Mouse (Mus musculus) brain, adult 2 months (tissue): Measurements from ENCODE around the gene Galnt16.

Source experiments
- DNase-seq: peaks from one replicate; pipeline ENCODE4 v3.0.0; 2011; ENCODE audit warnings: low read depth, low spot score

The Galnt16 gene

DNA sequence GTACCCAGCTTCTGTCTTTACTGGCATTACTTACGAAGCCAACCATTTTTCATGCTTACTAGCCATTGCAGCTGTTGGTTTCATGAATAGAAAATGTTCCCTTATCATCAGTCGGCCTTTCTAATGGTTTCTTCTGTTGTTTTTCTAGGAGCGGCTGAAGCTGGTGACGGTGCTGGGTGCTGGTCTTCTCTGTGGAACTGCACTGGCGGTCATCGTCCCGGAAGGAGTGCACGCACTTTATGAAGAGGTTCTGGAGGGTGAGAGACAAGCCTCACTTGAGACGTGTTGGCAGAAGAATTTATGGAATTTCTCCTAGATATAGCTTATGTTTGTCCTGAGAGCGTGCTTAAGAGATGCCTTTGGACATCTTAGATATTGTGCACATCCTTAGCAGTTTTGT lies 144.2 kb downstream of the Galnt16 start:
- no peak for DNase-seq

DNA sequence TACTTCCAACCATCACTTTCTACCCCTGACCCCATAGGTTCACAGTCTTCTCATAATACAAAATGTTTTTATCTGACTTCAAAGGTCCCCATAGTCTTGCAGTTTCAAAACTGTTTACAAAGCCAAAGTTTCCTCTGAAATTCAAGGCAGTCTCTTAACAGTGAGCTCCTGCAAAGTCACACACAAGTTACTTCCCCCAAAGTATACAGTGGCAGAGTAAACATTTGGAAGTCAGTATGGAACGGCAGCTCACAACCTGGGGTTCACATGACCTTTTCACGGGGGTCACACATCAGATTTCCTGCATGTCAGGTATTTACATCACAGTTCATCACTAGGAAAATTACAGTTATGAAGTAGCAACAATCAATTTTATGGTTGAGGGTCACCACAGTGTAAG lies 145.9 kb downstream of the Galnt16 start:
- no peak for DNase-seq

DNA sequence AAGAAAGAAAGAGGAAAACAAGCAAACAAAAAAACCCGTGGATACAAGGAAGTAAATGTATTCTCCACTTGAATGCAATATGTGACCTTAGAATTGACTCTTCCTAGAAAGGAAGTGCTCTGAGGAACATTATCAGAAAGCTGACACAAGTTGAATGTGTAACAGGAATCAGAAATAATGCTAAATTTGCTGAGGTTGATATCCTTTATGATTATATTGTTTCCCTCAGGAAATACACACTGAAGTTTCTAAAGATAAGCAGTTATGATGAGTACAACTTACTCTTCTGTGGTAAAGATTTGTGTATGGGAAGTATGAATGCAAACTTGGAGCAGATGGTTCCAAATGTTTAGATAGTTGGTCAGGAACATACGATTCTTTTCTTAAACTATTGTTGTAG lies 150.3 kb downstream of the Galnt16 start:
- DNase-seq: no peak

DNA sequence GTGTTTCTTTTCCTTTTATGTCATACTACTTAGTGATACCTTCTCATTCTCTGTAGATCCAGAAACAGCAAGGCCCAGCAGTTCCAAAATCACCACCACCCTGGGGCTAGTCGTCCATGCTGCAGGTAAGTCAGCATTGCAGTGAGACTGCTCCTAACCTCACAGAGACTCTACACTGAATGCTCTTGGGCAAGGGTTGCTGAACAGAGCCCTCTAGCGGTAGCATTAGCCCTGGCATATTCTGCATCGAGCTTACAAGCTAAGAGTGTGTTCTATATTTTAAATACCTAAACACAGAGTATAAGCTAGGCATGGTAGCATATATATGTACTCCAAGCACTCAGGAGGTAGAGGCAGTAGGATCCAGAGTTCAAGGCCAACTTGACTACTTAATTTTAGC lies 155.1 kb downstream of the Galnt16 start:
- DNase-seq: peak; percentile 88
